Mouse (Mus musculus): ENCODE data around the gene Cd3g.

DNA sequence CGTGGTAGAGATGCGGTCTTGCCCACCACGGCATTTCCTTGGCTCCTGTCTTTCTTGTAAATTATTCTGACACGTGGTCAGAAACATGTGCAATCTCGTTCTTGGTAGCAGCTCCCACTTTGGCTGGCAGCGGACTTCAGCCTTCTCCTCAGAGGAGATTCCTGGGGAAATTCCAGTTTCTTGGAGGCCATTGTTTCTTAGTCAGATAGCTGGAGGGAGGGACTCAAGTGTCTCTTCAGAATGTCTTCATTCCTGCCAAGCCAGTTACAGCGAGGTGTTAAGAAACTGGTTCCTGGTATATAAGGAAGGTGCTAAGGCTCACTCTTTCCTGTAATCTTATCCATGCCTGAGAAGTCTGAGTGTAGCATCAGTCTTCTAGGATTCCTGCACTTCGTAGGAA, 47.1 kb upstream of the Cd3g start:
- TF ChIP-seq CTCF (IDR thresholded peaks at IDR 0.05; ENCODE audit: low read depth) (no peak), EP300 (IDR thresholded peaks at IDR 0.05; ENCODE audit: low read depth) (no peak)

Measured in heart, postnatal 0 days (tissue).